Mouse (Mus musculus): ENCODE results near the gene Odf3l2.

- TF ChIP-seq CTCF (IDR thresholded peaks at IDR 0.05; ENCODE audit: low read depth) (peak; percentile 30; the same call in 1 of the 2 replicates), EP300 (IDR thresholded peaks at IDR 0.05; ENCODE audit: low read depth) (no peak)
Observed at GRCm38 (mm10) chr10:79612192-79613135, 33.1 kb downstream of the Odf3l2 start.

Measured in heart, postnatal 0 days (tissue).